ENCODE assay signal across 8 mouse cellular contexts in genomic region chr1:130300065-130300815, GRCm38 (mm10).
A peak's percentile ranks its signal among the peaks of the same experiment; 100 is the strongest.
DNase-seq lines count a peak whose midpoint lies in the region; ATAC-seq lines count a peak whose summit lies in the region.

No protein-coding gene starts in this region.

- H3K27ac ChIP-seq in heart, embryonic 12.5 days (ENCODE audit: poor library complexity, severe bottlenecking), result peak overlapping the region; percentile 53
- peak overlapping the region; percentile 89 for H3K27ac ChIP-seq in hindbrain, embryonic 10.5 days

- H3K4me1 ChIP-seq in heart, embryonic 12.5 days (replicated peaks), result peaks cover 16% of the 10 kb centered on the region
- H3K4me1 ChIP-seq in hindbrain, embryonic 10.5 days (replicated peaks), result peaks cover 32% of the 10 kb centered on the region

- WGBS in heart, embryonic 12.5 days, result 6% methylated on average over 13 of the region's 13 CpGs
- WGBS in hindbrain, embryonic 10.5 days, result 5% methylated on average over 13 of the region's 13 CpGs

- H3K9ac ChIP-seq in heart, embryonic 12.5 days, result peak overlapping the region; percentile 29

- peak; percentile 83; the same call in 1 of the 2 replicates for ATAC-seq in heart, embryonic 12.5 days (ENCODE audit: insufficient number of reproducible peaks, low FRiP score)

- H3K4me2 ChIP-seq in heart, embryonic 12.5 days, result peak overlapping the region; percentile 66

- peak overlapping the region; percentile 28 for H3K4me3 ChIP-seq in heart, embryonic 12.5 days
- H3K4me3 ChIP-seq in hindbrain, embryonic 10.5 days, result peak overlapping the region; percentile 38

- H3K9me3 ChIP-seq in heart, embryonic 12.5 days (replicated peaks), result no peaks in the 10 kb centered on the region
- H3K9me3 ChIP-seq in hindbrain, embryonic 10.5 days, result no peaks in the 10 kb centered on the region

- H3K27me3 ChIP-seq in heart, embryonic 12.5 days (replicated peaks), result no peaks in the 10 kb centered on the region
- H3K27me3 ChIP-seq in hindbrain, embryonic 10.5 days (ENCODE audit: insufficient read depth, poor library complexity, severe bottlenecking), result no peaks in the 10 kb centered on the region

- H3K36me3 ChIP-seq in heart, embryonic 12.5 days, result no peaks in the 10 kb centered on the region
- no peaks in the 10 kb centered on the region for H3K36me3 ChIP-seq in hindbrain, embryonic 10.5 days

- no peak for DNase-seq in heart, adult 11 months
- DNase-seq in c-Kit-positive CD71-positive TER-119-positive erythroid progenitor cells, embryonic 14.5 days (ENCODE audit: low spot score), result peak; percentile 41
- peak; percentile 78 for DNase-seq in hindbrain, embryonic 10.5 days (ENCODE audit: low spot score)
- peak; percentile 86 for DNase-seq in mesoderm, embryonic 11.5 days (ENCODE audit: low read depth, low spot score)
- no peak for DNase-seq in adipocyte (ENCODE audit: low spot score)
- DNase-seq in ovary, postnatal 10 days (ENCODE audit: low spot score), result no peak
- DNase-seq in adrenal gland, postnatal 25 days, result no peak

Comparison
In these comparisons a context has a peak if more than half of its experiments do, and no peak if none do; other contexts are left out.
1. DNase-seq: peak in c-Kit-positive CD71-positive TER-119-positive erythroid progenitor cells, embryonic 14.5 days (single experiment), hindbrain, embryonic 10.5 days (single experiment) and mesoderm, embryonic 11.5 days (single experiment); none in heart, adult 11 months (single experiment), adipocyte (single experiment), ovary, postnatal 10 days (single experiment) and adrenal gland, postnatal 25 days (single experiment).